Mouse (Mus musculus): ENCODE measurements around the gene Fam89a.

GRCm38 (mm10) chr8:124793661-124794485 is 42.2 kb upstream of the Fam89a start:
- TF ChIP-seq EP300 (IDR thresholded peaks at IDR 0.05; ENCODE audit: low read depth) (no peak), CTCF (IDR thresholded peaks at IDR 0.05; ENCODE audit: low read depth) (no peak)
